In the genomic region with DNA sequence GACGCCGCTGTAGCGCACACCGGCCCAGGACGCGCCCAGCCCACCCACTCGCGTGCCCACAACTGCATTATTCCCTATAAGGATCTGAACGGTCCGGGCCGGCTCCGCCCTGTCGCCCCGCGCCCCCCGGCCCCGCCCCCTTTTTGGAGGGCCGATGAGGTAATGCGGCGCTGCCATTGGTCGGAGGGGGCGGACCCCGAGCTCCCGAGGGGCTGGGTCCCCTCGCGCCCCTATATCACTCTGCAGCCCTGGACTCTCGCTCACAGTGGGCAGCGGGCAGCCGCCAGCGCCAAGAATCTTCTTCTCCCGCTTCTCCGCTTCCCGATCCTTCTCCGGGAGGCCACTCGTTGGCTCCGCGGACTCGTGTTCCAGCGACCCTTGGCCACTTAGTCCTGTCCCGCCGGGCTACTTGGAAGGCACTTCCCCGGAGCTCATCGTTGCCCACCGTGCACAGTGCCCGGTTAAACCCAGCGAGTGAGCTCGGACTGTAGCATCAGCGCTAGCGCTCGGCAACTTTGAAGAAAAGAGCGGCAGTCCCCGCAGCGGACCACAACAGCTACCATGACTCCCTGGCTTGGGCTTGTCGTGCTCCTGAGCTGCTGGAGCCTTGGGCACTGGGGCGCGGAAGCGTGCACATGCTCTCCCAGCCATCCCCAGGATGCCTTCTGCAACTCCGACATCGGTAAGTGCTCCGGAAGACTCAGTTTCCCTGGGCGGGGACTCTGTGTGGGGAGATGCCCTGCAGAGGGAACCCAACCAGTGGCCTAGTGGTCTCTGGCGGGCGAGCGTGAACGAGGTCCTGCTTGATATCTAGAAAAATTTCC, we compare ENCODE assay signal across 8 mouse cellular contexts. TPM values are rescaled to one million over a fixed set of nuclear protein-coding genes. Genes with fewer than 3 reads are reported as not detected.
A peak's percentile ranks its signal among the peaks of the same experiment; 100 is the strongest.
DNase-seq lines count a peak whose midpoint lies in the region; ATAC-seq and TF ChIP-seq lines count a peak whose summit lies in the region.

A gene (plus strand): TSS at position 80 of the 824 bp plus-strand sequence.

- H3K27me3 ChIP-seq in E14TG2a.4 (ENCODE audit: insufficient read depth, low read length) = peaks cover 43% of the 10 kb centered on the region
- no peaks in the 10 kb centered on the region for H3K27me3 ChIP-seq in forebrain, postnatal 0 days (ENCODE audit: insufficient read depth, low read length)
- peaks cover 70% of the 10 kb centered on the region for H3K27me3 ChIP-seq in liver, embryonic 15.5 days
- peaks cover 7% of the 10 kb centered on the region for H3K27me3 ChIP-seq in neural tube, embryonic 15.5 days (replicated peaks)

- no peak for TF ChIP-seq CTCF in E14TG2a.4 (conservative IDR thresholded peaks at IDR 0.05; ENCODE audit: low read length)
- no peak for TF ChIP-seq CTCF in forebrain, postnatal 0 days (IDR thresholded peaks at IDR 0.05; ENCODE audit: low read depth)

- no peaks in the 10 kb centered on the region for H3K36me3 ChIP-seq in E14TG2a.4 (ENCODE audit: insufficient read depth, low read length)
- H3K36me3 ChIP-seq in forebrain, postnatal 0 days (ENCODE audit: insufficient read depth) = no peaks in the 10 kb centered on the region
- no peaks in the 10 kb centered on the region for H3K36me3 ChIP-seq in liver, embryonic 15.5 days (replicated peaks)
- no peaks in the 10 kb centered on the region for H3K36me3 ChIP-seq in neural tube, embryonic 15.5 days

- peak within 1 kb of the TSS; percentile 58 for H3K9ac ChIP-seq in forebrain, postnatal 0 days
- peak within 1 kb of the TSS; percentile 27; the same call in 1 of the 2 replicates for H3K9ac ChIP-seq in liver, embryonic 15.5 days
- peak within 1 kb of the TSS; percentile 57 for H3K9ac ChIP-seq in neural tube, embryonic 15.5 days (replicated peaks)

- H3K4me1 ChIP-seq in E14TG2a.4 (replicated peaks; ENCODE audit: low read depth, low read length) = peaks cover 45% of the 10 kb centered on the region
- peaks cover 16% of the 10 kb centered on the region for H3K4me1 ChIP-seq in forebrain, postnatal 0 days (ENCODE audit: insufficient read depth)
- peaks cover 38% of the 10 kb centered on the region for H3K4me1 ChIP-seq in liver, embryonic 15.5 days (replicated peaks)
- peaks cover 48% of the 10 kb centered on the region for H3K4me1 ChIP-seq in neural tube, embryonic 15.5 days

- peak within 1 kb of the TSS; percentile 88 for H3K4me3 ChIP-seq in E14TG2a.4 (replicated peaks; ENCODE audit: low read length)
- H3K4me3 ChIP-seq in forebrain, postnatal 0 days (ENCODE audit: low read depth, low read length) = peak within 1 kb of the TSS; percentile 52
- H3K4me3 ChIP-seq in liver, embryonic 15.5 days (replicated peaks) = peak within 1 kb of the TSS; percentile 48
- peak within 1 kb of the TSS; percentile 51 for H3K4me3 ChIP-seq in neural tube, embryonic 15.5 days (replicated peaks)

- peak; percentile 91 for DNase-seq in adrenal gland, postnatal 14 days
- DNase-seq in forebrain, postnatal 0 days = peak; percentile 67
- DNase-seq in heart, postnatal 10 days = peak; percentile 84 to 87
- peak; percentile 95 for DNase-seq in kidney, postnatal 36 days

- intact Hi-C loops in heart, postnatal 10 days (cut with DNase I) = loop anchor here (5.0 kb wide), 1 partner anchor 57 kb away; no protein-coding TSS in a partner anchor

- peak within 1 kb of the TSS; percentile 42; the same call in 1 of the 2 replicates for H3K27ac ChIP-seq in forebrain, postnatal 0 days (ENCODE audit: low read depth, low read length)
- no peak within 1 kb of the TSS for H3K27ac ChIP-seq in liver, embryonic 15.5 days (replicated peaks)
- H3K27ac ChIP-seq in neural tube, embryonic 15.5 days (replicated peaks) = peak within 1 kb of the TSS; percentile 49

- H3K9me3 ChIP-seq in E14TG2a.4 (ENCODE audit: low read length) = no peaks in the 10 kb centered on the region
- H3K9me3 ChIP-seq in forebrain, postnatal 0 days (ENCODE audit: low read length) = no peaks in the 10 kb centered on the region
- H3K9me3 ChIP-seq in liver, embryonic 15.5 days (replicated peaks) = no peaks in the 10 kb centered on the region
- no peaks in the 10 kb centered on the region for H3K9me3 ChIP-seq in neural tube, embryonic 15.5 days (replicated peaks)

- peak; percentile 74 for ATAC-seq in forebrain, postnatal 0 days
- ATAC-seq in liver, embryonic 15.5 days (ENCODE audit: insufficient read depth) = 0 out of 2 replicates have a peak, but pooled peaks have one; percentile 41
- ATAC-seq in neural tube, embryonic 15.5 days (ENCODE audit: low FRiP score) = peak; percentile 67
- ATAC-seq in erythroid progenitor cell, adult 5-6 weeks (replicated peaks; ENCODE audit: low FRiP score, poor library complexity, severe bottlenecking) = no peak

- WGBS in forebrain, postnatal 0 days = 3% methylated on average over 65 of the region's 65 CpGs
- 1% methylated on average over 65 of the region's 65 CpGs for WGBS in liver, embryonic 15.5 days (ENCODE audit: insufficient replicate concordance)
- under 1% methylated on average over 61 of the region's 65 CpGs for WGBS in neural tube, embryonic 15.5 days

- peak within 1 kb of the TSS; percentile 98 for H3K4me2 ChIP-seq in forebrain, postnatal 0 days (ENCODE audit: low read depth)
- H3K4me2 ChIP-seq in liver, embryonic 15.5 days = peak within 1 kb of the TSS; percentile 72
- H3K4me2 ChIP-seq in neural tube, embryonic 15.5 days = peak within 1 kb of the TSS; percentile 96

RNA-seq across cellular contexts. Expression of the gene that starts here (rescaled TPM):
- total RNA-seq in adrenal gland, postnatal 14 days (2021) = 283 and 294 TPM in 2 replicates
- 33.5 and 62.9 TPM in 2 replicates for total RNA-seq in forebrain, postnatal 0 days (2014; rRNA removed)
- 17.2 and 33.6 TPM in 2 replicates for polyA plus RNA-seq in forebrain, postnatal 0 days (2015; fragmentation: Nextera tagmentation; extraction: Ambion mirVana)
- total RNA-seq in heart, postnatal 10 days (2021) = 100 to 1,000 TPM; 112 to 223 TPM
- 6.3 and 6.7 TPM in 2 replicates for polyA plus RNA-seq in liver, embryonic 15.5 days (2015; fragmentation: Nextera tagmentation; extraction: Ambion mirVana)
- 51.6 and 57.1 TPM in 2 replicates for polyA plus RNA-seq in neural tube, embryonic 15.5 days (2015; fragmentation: Nextera tagmentation; extraction: Ambion mirVana)
- 0.72 TPM in 1 of 2 replicates, not detected in the other for total RNA-seq in erythroid progenitor cell, adult 5-6 weeks (2015; ENCODE audit: low replicate concordance)
- 0.64 TPM in 1 of 2 replicates, not detected in the other for total RNA-seq in erythroid progenitor cell, adult 5-6 weeks (2017; ENCODE audit: low replicate concordance)

Comparison
In these comparisons a context has a peak if more than half of its experiments do, and no peak if none do; other contexts are left out.
1. RNA of the gene that starts here (total RNA-seq): 283 to 294 TPM in adrenal gland, postnatal 14 days, 112 to 223 TPM in heart, postnatal 10 days and 33.5 to 62.9 TPM in forebrain, postnatal 0 days; 0.64 to 0.72 TPM in erythroid progenitor cell, adult 5-6 weeks; every median in the first group is over 10 times any median in the second.
2. Peak in every context shown above with its lines, with median percentiles within 50 percentile points of each other: H3K4me3 ChIP-seq, DNase-seq, H3K4me2 ChIP-seq and H3K9ac ChIP-seq.